Mouse (Mus musculus) embryonic facial prominence, embryonic 10.5 days (tissue): ENCODE results near the gene 4933424G06Rik. TPM values are rescaled to one million over a fixed set of nuclear protein-coding genes. Genes with fewer than 3 reads are reported as not detected.
"Not testable (repeated sequence)": the region's sequence is repeated elsewhere in the genome, so short reads cannot be mapped to it uniquely, and the experiment has no call there.

Experiments
- DNase-seq: peaks from one replicate; pipeline ENCODE4 v3.0.0-alpha.2; 2017; ENCODE audit warnings: low spot score
- H3K27ac ChIP-seq: fragments of 300-500 bp; sonication (generic); replicated peaks from 2 replicates; pipeline ENCODE4 v1.5.1; 2016; ENCODE audit warnings: mild to moderate bottlenecking
- H3K27me3 ChIP-seq: fragments of 300-500 bp; sonication (generic); replicated peaks from 2 replicates; pipeline ENCODE4 v1.6.1; 2016; ENCODE audit warnings: low read depth, mild to moderate bottlenecking; ENCODE audit not compliant: poor library complexity, severe bottlenecking
- H3K36me3 ChIP-seq: fragments of 300-500 bp; sonication (generic); replicated peaks from 2 replicates; pipeline ENCODE4 v1.6.1; 2016; ENCODE audit warnings: mild to moderate bottlenecking, moderate library complexity
- H3K4me1 ChIP-seq: fragments of 300-500 bp; sonication (generic); 2 replicates; pipeline ENCODE4 v1.6.1; 2016
- H3K4me3 ChIP-seq: fragments of 300-500 bp; sonication (generic); 2 replicates; pipeline ENCODE4 v1.5.1; 2016; ENCODE audit warnings: mild to moderate bottlenecking, moderate library complexity
- H3K9me3 ChIP-seq: fragments of 300-500 bp; sonication (generic); 2 replicates; pipeline ENCODE4 v1.6.1; 2016; ENCODE audit warnings: mild to moderate bottlenecking
- WGBS: fragments of 180-500 bp; shearing (Covaris S2); methylation state at CpG from one replicate; pipeline ENCODE4 v1.1.7; 2016; 5-methylcytosine and 5-hydroxymethylcytosine counted together
- polyA plus RNA-seq: library from polyadenylated mRNA; unstranded; fragments of >200 nt; fragmentation: Nextera tagmentation; extraction: Ambion mirVana; gene quantifications from 2 replicates; pipeline ENCODE4 v1.2.1, GENCODE M21; 2016

4933424G06Rik gene
- polyA plus RNA-seq, result not detected in 2 replicates

DNA sequence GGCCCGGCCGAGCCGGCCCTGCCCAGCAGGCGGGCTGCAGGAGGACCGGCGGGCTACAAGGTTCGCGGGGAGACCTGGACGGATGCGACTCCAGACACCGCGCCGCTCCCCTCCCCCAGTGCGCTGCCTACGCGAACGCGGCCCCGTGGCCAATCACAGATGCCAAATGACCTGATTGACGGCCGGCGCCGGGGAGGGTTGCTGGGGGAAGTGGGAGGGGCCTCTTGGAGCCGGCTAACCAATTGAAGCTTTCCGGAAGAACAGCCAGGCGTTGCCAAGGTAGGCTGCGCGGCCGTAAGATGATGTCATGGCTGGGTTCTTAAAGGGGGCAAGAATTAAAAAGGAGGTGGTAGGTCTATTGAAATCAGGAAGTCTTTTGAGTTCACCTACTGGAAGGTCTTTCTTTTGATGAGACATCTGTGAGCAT, at the start of gene 4933424G06Rik:
Gene 4933424G06Rik (plus strand): TSS at position 296 of the 427 bp plus-strand sequence.
- no peaks in the 10 kb centered on the region for H3K27me3 ChIP-seq
- peak within 1 kb of the TSS; percentile 88 for H3K4me3 ChIP-seq
- H3K27ac ChIP-seq, result peak within 1 kb of the TSS; percentile 94
- WGBS, result 0% methylated on average over 29 of the region's 29 CpGs
- H3K9me3 ChIP-seq, result no peaks in the 10 kb centered on the region
- H3K36me3 ChIP-seq, result peaks cover 33% of the 10 kb centered on the region
- peak; percentile 99 for DNase-seq
- peaks cover 17% of the 10 kb centered on the region for H3K4me1 ChIP-seq

DNA sequence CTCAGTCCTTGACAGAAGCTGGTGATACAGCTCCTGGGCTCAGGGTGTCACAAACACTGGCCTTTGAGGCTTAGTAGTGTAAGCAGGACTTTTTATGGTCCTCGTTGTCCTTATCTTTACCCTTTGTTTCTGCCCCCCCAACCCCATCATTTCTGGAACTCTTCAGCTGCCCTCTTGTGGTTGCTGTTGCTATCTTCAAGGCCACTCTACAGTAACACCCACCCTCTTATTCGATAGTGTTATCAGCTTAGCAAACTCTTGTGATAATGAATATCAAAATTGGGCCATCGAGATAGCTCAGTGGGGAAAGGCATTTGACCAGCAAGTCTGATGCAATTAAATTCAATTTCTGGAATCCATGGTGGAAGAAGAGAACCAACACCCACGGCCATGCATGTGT, 45.5 kb upstream of the 4933424G06Rik start:
- Histone ChIP-seq H3K27ac (no peak overlapping the region), H3K27me3 (no peaks in the 10 kb centered on the region), H3K9me3 (no peaks in the 10 kb centered on the region), H3K36me3 (no peaks in the 10 kb centered on the region), H3K4me1 (no peaks in the 10 kb centered on the region), H3K4me3 (no peak overlapping the region)
- DNase-seq, result no peak
- 73% methylated on average over 4 of the region's 4 CpGs for WGBS

DNA sequence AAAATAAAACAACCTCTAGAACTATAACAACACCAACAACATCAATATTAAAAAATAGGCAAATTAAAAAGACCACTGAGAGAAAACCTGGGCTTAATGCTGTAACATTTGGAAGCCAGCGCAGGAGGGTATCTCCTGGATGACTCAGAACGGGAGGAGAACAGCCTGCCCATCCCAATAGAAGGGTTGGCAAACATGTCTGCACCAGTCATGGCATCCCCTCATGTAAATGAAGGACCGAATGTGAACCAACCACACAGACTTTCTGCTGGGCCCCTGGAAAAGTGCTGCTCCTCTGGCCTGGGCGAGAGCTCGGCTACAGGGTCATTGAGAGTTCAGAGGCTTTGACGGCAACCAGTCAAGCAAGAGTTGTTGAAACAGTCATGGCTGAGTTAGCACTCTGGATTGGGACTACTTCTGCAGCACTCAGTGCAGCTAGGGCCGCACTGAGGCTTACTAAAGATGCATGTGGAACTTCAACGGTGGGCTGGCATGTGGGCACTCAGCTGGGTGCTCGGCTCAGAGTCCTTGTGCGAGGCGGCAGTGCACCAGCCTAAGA, 44.7 kb upstream of the 4933424G06Rik start:
- H3K4me1 ChIP-seq, result no peaks in the 10 kb centered on the region
- no peak for DNase-seq
- H3K36me3 ChIP-seq, result no peaks in the 10 kb centered on the region
- H3K9me3 ChIP-seq, result no peaks in the 10 kb centered on the region
- H3K27ac ChIP-seq, result no peak overlapping the region
- no peaks in the 10 kb centered on the region for H3K27me3 ChIP-seq
- WGBS, result 77% methylated on average over 11 of the region's 11 CpGs
- H3K4me3 ChIP-seq, result no peak overlapping the region

DNA sequence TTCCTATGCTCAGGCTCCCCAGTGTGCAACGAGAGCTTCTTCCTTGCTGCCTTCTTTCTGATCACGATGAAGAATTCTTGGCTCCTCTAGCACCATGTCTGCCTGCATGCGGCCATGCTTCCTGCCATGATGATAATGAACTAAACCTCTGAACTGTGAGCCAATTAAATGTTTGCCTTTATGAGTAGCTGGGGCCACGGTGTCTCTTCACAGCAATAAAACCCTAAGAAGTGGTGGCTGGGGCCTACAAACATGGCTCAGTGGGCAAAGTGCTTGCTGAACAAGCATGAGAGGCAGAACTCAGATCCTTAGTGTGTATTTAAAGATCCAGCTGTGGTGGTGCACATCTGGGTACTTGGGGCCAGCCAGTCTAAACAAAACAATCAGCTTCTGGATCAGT, 44.0 kb upstream of the 4933424G06Rik start:
- Histone ChIP-seq H3K4me1 (no peaks in the 10 kb centered on the region), H3K36me3 (no peaks in the 10 kb centered on the region), H3K27me3 (no peaks in the 10 kb centered on the region), H3K4me3 (no peak overlapping the region), H3K9me3 (no peaks in the 10 kb centered on the region), H3K27ac (no peak overlapping the region)
- DNase-seq, result no peak
- 76% methylated on average over 4 of the region's 4 CpGs for WGBS

- H3K27ac ChIP-seq, H3K9me3 ChIP-seq, DNase-seq, H3K27me3 ChIP-seq, H3K36me3 ChIP-seq, H3K4me1 ChIP-seq, H3K4me3 ChIP-seq: not testable (repeated sequence)
- 72% methylated on average over 4 of the region's 4 CpGs for WGBS
Measured at GRCm38 (mm10) chr1:36668007-36668406, 41.9 kb upstream of the 4933424G06Rik start.

- H3K36me3 ChIP-seq, result no peaks in the 10 kb centered on the region
- H3K9me3 ChIP-seq, result no peaks in the 10 kb centered on the region
- no peaks in the 10 kb centered on the region for H3K27me3 ChIP-seq
- WGBS, result 75% methylated on average over 4 of the region's 4 CpGs
- no peak for DNase-seq
- H3K4me3 ChIP-seq, result no peak overlapping the region
- H3K27ac ChIP-seq, result no peak overlapping the region
- peaks cover 7% of the 10 kb centered on the region for H3K4me1 ChIP-seq
Measured at GRCm38 (mm10) chr1:36670256-36670655, 39.7 kb upstream of the 4933424G06Rik start.

- WGBS, result 89% methylated on average over 10 of the region's 10 CpGs
- no peak for DNase-seq
- Histone ChIP-seq H3K9me3 (no peaks in the 10 kb centered on the region), H3K4me3 (no peak overlapping the region), H3K4me1 (peaks cover 7% of the 10 kb centered on the region), H3K27ac (no peak overlapping the region), H3K27me3 (no peaks in the 10 kb centered on the region), H3K36me3 (no peaks in the 10 kb centered on the region)
Measured at GRCm38 (mm10) chr1:36671260-36671659, 38.7 kb upstream of the 4933424G06Rik start.

DNA sequence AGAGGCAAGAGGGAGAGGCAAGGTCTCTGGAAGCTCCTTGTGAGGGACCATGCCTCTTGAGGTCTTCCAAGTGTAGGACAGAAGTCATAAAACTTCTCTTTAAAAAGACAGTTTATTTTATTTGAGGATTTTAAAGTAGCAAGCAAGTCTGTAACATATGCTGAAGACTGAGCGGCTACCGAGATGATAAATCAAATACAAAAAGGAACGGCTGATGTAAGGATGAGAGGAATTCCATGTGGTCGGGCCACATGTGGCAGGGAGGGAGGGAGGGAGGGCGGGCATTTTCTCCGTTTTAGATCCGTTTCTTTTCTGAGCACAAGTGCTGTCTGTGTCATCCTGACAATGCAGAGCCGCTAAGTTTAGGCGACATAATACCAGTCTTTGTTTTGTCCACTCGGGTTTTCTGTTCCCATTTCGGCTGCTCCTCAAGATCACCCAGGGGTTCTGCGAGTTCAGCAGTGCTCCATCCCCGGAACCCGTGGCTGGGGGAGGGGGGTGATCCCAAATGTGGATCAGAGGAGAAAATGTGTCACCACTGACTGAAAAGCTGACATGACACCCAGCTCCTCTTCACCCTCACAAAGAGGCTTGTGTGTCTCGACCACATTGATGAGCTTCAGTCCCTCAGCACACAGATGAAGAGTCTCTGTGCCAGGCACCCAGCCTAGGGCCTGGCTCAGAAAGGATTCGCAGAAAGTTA, 37.1 kb upstream of the 4933424G06Rik start:
- H3K27ac ChIP-seq, result 0 out of 2 replicates have a peak overlapping the region, but pooled peaks have one; percentile 27
- WGBS, result 44% methylated on average over 16 of the region's 16 CpGs

GRCm38 (mm10) chr1:36674936-36675335, 35.0 kb upstream of the 4933424G06Rik start:
- H3K9me3 ChIP-seq, result no peaks in the 10 kb centered on the region
- no peak overlapping the region for H3K27ac ChIP-seq
- no peaks in the 10 kb centered on the region for H3K27me3 ChIP-seq
- no peak for DNase-seq
- 58% methylated on average over 3 of the region's 3 CpGs for WGBS
- H3K36me3 ChIP-seq, result no peaks in the 10 kb centered on the region
- peaks cover 11% of the 10 kb centered on the region for H3K4me1 ChIP-seq
- H3K4me3 ChIP-seq, result no peak overlapping the region

More for the DNA sequence above, 37.1 kb upstream of the 4933424G06Rik start:
- DNase-seq, result no peak
- Histone ChIP-seq H3K27me3 (no peaks in the 10 kb centered on the region), H3K9me3 (no peaks in the 10 kb centered on the region), H3K4me3 (no peak overlapping the region), H3K36me3 (no peaks in the 10 kb centered on the region), H3K4me1 (peaks cover 7% of the 10 kb centered on the region)

DNA sequence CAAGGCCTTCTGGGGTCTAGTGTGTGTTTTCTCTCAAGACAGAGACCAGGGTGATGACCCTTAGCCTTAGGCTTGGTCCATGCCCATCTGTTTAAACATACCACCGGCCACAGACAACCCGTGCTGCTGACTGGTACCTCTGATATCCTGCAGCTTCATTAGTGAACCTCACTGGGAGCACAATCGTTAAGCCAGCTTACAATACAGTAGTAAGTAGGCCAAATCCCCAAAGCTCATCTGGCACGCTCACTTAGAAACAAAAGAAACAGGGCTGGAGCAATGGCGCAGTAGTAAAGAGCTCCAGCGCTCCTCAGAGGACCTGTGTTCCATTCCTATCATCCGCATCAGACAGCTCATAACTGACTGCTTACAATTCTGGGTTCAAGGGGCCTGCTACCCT, 29.1 kb upstream of the 4933424G06Rik start:
- no peaks in the 10 kb centered on the region for H3K27me3 ChIP-seq
- H3K9me3 ChIP-seq, result no peaks in the 10 kb centered on the region
- DNase-seq, result no peak
- H3K36me3 ChIP-seq, result no peaks in the 10 kb centered on the region
- H3K27ac ChIP-seq, result no peak overlapping the region
- H3K4me1 ChIP-seq, result peaks cover 16% of the 10 kb centered on the region
- no peak overlapping the region for H3K4me3 ChIP-seq
- 51% methylated on average over 7 of the region's 7 CpGs for WGBS

GRCm38 (mm10) chr1:36682620-36683355, 27.2 kb upstream of the 4933424G06Rik start, which contains the start of gene Fam178b:
TSS of gene Fam178b (minus strand) at chr1:36683183.
- Histone ChIP-seq H3K27me3 (no peaks in the 10 kb centered on the region), H3K9me3 (no peaks in the 10 kb centered on the region), H3K36me3 (no peaks in the 10 kb centered on the region), H3K4me1 (peaks cover 16% of the 10 kb centered on the region), H3K27ac (no peak within 1 kb of the TSS), H3K4me3 (no peak within 1 kb of the TSS)
- WGBS, result 92% methylated on average over 39 of the region's 39 CpGs
- no peak for DNase-seq

- no peak overlapping the region for H3K4me3 ChIP-seq
- H3K4me1 ChIP-seq, result peaks cover 16% of the 10 kb centered on the region
- H3K9me3 ChIP-seq, result no peaks in the 10 kb centered on the region
- DNase-seq, result peak; percentile 82
- no peak overlapping the region for H3K27ac ChIP-seq
- H3K36me3 ChIP-seq, result no peaks in the 10 kb centered on the region
- 11% methylated on average over 13 of the region's 13 CpGs for WGBS
- no peaks in the 10 kb centered on the region for H3K27me3 ChIP-seq
Measured at GRCm38 (mm10) chr1:36683810-36684467, 26.0 kb upstream of the 4933424G06Rik start.
